Mouse (Mus musculus) kidney, embryonic 16.5 days (tissue): Measurements from ENCODE around the gene Cd19. TPM values are rescaled to one million over a fixed set of nuclear protein-coding genes. Genes with fewer than 3 reads are reported as not detected.

ENCODE experiments used
- ATAC-seq: fragments of 200-750 bp; cut with Nextera tagmentation; 2 replicates; pipeline ENCODE4 v1.8.0; 2017; ENCODE audit warnings: moderate TSS enrichment; ENCODE audit not compliant: low FRiP score, low TSS enrichment
- H3K27ac ChIP-seq: fragments of 300-500 bp; sonication (generic); 2 replicates; pipeline ENCODE4 v1.5.1; 2014; ENCODE audit warnings: low read length
- H3K27me3 ChIP-seq: fragments of 300-500 bp; sonication (generic); 2 replicates; pipeline ENCODE4 v1.6.1; 2014; ENCODE audit warnings: low read length, control low read depth, mixed read lengths; ENCODE audit not compliant: insufficient read depth
- H3K36me3 ChIP-seq: fragments of 300-500 bp; sonication (generic); 2 replicates; pipeline ENCODE4 v1.6.1; 2014; ENCODE audit warnings: low read length, control low read depth, mixed read lengths; ENCODE audit not compliant: insufficient read depth
- H3K4me1 ChIP-seq: fragments of 300-500 bp; sonication (generic); 2 replicates; pipeline ENCODE4 v1.6.1; 2014; ENCODE audit warnings: low read length, control low read depth, mixed read lengths; ENCODE audit not compliant: insufficient read depth
- H3K4me2 ChIP-seq: fragments of 300-500 bp; sonication (generic); replicated peaks from 2 replicates; pipeline ENCODE4 v1.6.1; 2014; ENCODE audit warnings: low read depth, low read length
- H3K4me3 ChIP-seq: fragments of 300-500 bp; sonication (generic); 2 replicates; pipeline ENCODE4 v1.5.1; 2014; ENCODE audit warnings: mild to moderate bottlenecking, low read length
- H3K9ac ChIP-seq: fragments of 300-500 bp; sonication (generic); replicated peaks from 2 replicates; pipeline ENCODE4 v1.6.1; 2014; ENCODE audit warnings: low read length
- H3K9me3 ChIP-seq: fragments of 300-500 bp; sonication (generic); 2 replicates; pipeline ENCODE4 v1.6.1; 2016; ENCODE audit warnings: low read length, control low read depth
- WGBS: fragments of 180-500 bp; shearing (Covaris S2); extraction: QIAGEN DNeasy Blood & Tissue Kit; methylation state at CpG from one replicate; pipeline ENCODE4 v1.1.7; 2014; 5-methylcytosine and 5-hydroxymethylcytosine counted together
- microRNA-seq: library from miRNA; unstranded; fragments of <30 nt; microRNA quantifications from one replicate; pipeline ENCODE4, GENCODE M21; 2016
- polyA plus RNA-seq: library from polyadenylated mRNA; unstranded; fragments of >200 nt; fragmentation: Nextera tagmentation; extraction: Ambion mirVana; gene quantifications from 2 replicates; pipeline ENCODE4 v1.2.1, GENCODE M21; 2015

Gene Cd19
- polyA plus RNA-seq, 1 experiment from 2014 or later: 0.09 TPM

DNA sequence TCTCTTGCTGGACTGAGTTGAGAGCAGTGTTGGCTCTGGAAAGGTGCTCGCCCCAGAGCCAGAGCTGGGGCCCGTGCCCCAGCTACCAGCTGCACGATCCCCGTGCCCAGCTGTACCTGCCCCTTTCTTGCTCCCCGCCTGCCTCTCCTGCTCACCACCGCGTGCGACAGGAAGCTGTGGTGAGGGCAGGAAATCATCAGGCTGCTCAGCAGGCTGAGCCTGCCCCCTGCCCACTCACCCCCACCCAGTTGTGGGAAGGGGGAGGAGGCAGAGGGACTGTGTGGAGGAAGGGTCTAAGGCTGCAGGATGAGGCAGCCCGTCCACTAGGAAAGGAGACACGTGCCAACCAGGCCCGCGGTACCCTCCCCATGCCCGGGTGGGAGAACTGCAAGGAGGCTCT lies 45.3 kb downstream of the Cd19 start, which contains the start of gene Lat:
Gene Lat, minus strand, starts transcription at position 178 of the 400 bp plus-strand sequence.
- H3K36me3 ChIP-seq: peaks cover 46% of the 10 kb centered on the region
- no peaks in the 10 kb centered on the region for H3K4me1 ChIP-seq
- 64% methylated on average over 13 of the region's 13 CpGs for WGBS
- no peak for ATAC-seq
- no peaks in the 10 kb centered on the region for H3K9me3 ChIP-seq
- H3K9ac ChIP-seq: no peak within 1 kb of the TSS
- no peak within 1 kb of the TSS for H3K27ac ChIP-seq
- no peak within 1 kb of the TSS for H3K4me3 ChIP-seq
- no peak within 1 kb of the TSS for H3K4me2 ChIP-seq
- H3K27me3 ChIP-seq: no peaks in the 10 kb centered on the region

DNA sequence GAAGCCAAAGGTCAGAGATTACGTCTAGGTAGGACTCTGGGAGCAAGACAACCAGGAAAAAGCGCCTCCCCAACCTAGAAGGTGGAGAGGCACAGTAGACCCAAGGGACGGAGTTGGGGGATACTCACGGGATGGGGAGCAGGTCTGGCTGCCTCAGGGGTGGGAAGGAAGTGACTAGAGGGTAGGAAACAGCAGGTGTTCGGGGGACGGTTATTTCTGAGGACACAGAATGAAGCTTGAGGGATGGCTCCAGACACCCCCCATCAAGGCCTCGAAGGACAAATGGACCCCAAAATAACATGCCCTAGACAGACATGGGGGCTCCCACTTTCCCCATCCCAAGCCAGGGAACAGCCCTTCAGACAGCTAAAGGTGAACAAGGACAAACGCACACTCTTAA lies 46.3 kb downstream of the Cd19 start:
- Histone ChIP-seq H3K4me2 (no peak overlapping the region), H3K27me3 (no peaks in the 10 kb centered on the region), H3K9ac (no peak overlapping the region), H3K4me3 (no peak overlapping the region), H3K4me1 (no peaks in the 10 kb centered on the region), H3K27ac (no peak overlapping the region), H3K9me3 (no peaks in the 10 kb centered on the region), H3K36me3 (peaks cover 40% of the 10 kb centered on the region)
- no peak for ATAC-seq
- 81% methylated on average over 8 of the region's 8 CpGs for WGBS

DNA sequence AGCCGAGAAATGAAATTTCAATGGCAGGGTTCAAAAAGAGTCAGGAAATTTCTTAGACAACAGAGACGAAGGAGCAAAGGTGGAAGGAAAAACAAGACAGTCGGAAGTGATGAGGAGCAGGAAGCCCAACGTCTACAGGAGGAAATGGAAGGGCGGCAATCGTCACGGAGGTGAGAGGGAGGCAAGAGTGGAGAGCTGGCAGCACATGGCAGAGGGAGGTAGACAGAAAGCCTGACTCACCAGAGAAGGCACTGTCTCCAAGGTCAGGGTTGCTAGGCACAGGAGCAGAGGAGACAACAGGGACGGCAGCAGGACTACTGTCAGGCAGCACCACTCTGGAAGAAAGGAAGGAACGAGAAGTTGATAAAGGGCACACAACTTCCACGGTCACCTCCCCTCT lies 47.1 kb downstream of the Cd19 start:
- peaks cover 35% of the 10 kb centered on the region for H3K36me3 ChIP-seq
- no peak for ATAC-seq
- no peak overlapping the region for H3K27ac ChIP-seq
- H3K9ac ChIP-seq: no peak overlapping the region
- no peak overlapping the region for H3K4me3 ChIP-seq
- H3K4me2 ChIP-seq: no peak overlapping the region
- WGBS: 87% methylated on average over 10 of the region's 10 CpGs
- no peaks in the 10 kb centered on the region for H3K4me1 ChIP-seq
- no peaks in the 10 kb centered on the region for H3K27me3 ChIP-seq
- no peaks in the 10 kb centered on the region for H3K9me3 ChIP-seq

DNA sequence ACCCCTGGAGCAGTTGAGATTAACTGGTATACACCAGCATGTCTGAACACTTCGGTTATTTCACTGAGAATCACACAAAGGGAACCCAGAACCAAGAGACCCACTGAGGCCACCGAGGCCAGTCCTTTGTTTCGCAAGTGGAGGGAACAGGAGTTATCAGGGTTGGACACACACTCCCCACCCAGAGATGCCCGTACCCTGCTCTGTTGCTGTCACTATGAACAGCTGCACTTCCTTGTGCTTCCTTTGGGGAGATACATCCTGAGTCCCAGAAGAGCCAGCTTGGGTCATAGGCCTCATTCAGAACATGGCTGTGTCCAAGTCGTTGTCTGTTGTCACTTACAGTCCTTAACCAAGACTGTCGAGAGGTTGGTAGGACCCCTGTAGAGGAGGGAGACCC lies 51.7 kb downstream of the Cd19 start:
- WGBS: 84% methylated on average over 6 of the region's 6 CpGs
- no peak overlapping the region for H3K4me3 ChIP-seq
- no peak overlapping the region for H3K27ac ChIP-seq
- 0 out of 2 replicates have a peak, but pooled peaks cover 4% of the 10 kb centered on the region for H3K36me3 ChIP-seq
- no peak overlapping the region for H3K4me2 ChIP-seq
- H3K4me1 ChIP-seq: no peaks in the 10 kb centered on the region
- no peaks in the 10 kb centered on the region for H3K9me3 ChIP-seq
- no peaks in the 10 kb centered on the region for H3K27me3 ChIP-seq
- no peak overlapping the region for H3K9ac ChIP-seq
- no peak for ATAC-seq

DNA sequence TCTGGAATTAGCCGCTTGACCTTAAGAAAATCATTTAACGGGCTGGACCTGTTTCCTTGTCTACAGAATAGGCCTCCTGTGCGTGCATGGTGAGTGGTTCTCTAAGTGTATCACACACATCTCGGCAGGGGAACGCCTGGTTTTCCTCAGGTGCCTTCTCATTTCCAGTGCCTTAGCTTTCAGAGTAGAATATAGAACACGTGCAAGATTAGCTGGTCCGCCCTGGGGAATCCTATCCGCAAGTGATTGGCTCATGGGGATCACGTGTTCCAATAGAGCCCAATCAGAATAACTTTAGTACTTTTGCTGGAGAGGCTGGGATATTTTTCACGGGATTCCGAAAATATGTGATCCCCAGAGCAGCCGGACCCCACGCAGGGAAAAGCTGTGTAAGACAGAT lies 55.6 kb downstream of the Cd19 start:
- no peaks in the 10 kb centered on the region for H3K4me1 ChIP-seq
- 69% methylated on average over 13 of the region's 13 CpGs for whole genome bisulfite sequencing
- no peaks in the 10 kb centered on the region for H3K9me3 ChIP-seq
- H3K36me3 ChIP-seq: no peaks in the 10 kb centered on the region
- no peak for ATAC-seq
- H3K9ac ChIP-seq: no peak overlapping the region
- H3K4me3 ChIP-seq: no peak overlapping the region
- no peak overlapping the region for H3K27ac ChIP-seq
- H3K27me3 ChIP-seq: no peaks in the 10 kb centered on the region
- H3K4me2 ChIP-seq: no peak overlapping the region

Small RNA genes lying within 50 kb of the gene (microRNA-seq; reads per million reads assigned to microRNA genes)
- gene Mir7058: not detected

Other genes starting within 250 kb of the Cd19 start
- gene Xpo6, start 214.4 kb downstream of the Cd19 start, polyA plus RNA-seq: 48.3 and 54.3 TPM in 2 replicates
- gene Sbk1, start 142.3 kb downstream of the Cd19 start, polyA plus RNA-seq: 25.9 and 29.7 TPM in 2 replicates
- 1.7 and 2.4 TPM in 2 replicates for gene Lat, start 45.3 kb downstream of the Cd19 start, polyA plus RNA-seq
- 78.0 and 78.9 TPM in 2 replicates for gene Spns1, start 37.4 kb downstream of the Cd19 start, polyA plus RNA-seq
- gene Nfatc2ip, start 18.2 kb downstream of the Cd19 start, polyA plus RNA-seq: 1.9 and 2.5 TPM in 2 replicates
- gene Rabep2, start 13.9 kb upstream of the Cd19 start, polyA plus RNA-seq: 36.2 and 39.0 TPM in 2 replicates
- gene Atp2a1, start 48.2 kb upstream of the Cd19 start, polyA plus RNA-seq: 7.1 and 7.8 TPM in 2 replicates
- gene Sh2b1, start 60.5 kb upstream of the Cd19 start, polyA plus RNA-seq: 62.5 and 66.5 TPM in 2 replicates
- gene Tufm, start 72.5 kb upstream of the Cd19 start, polyA plus RNA-seq: 177 and 196 TPM in 2 replicates
- 41.5 and 47.9 TPM in 2 replicates for gene Atxn2l, start 88.5 kb upstream of the Cd19 start, polyA plus RNA-seq
- gene Eif3c, start 151.5 kb upstream of the Cd19 start, polyA plus RNA-seq: 200 and 219 TPM in 2 replicates
- 0.96 and 1.1 TPM in 2 replicates for gene Apobr, start 170.1 kb upstream of the Cd19 start, polyA plus RNA-seq
- 39.3 and 41.3 TPM in 2 replicates for gene Cln3, start 170.9 kb upstream of the Cd19 start, polyA plus RNA-seq
- not detected in 2 replicates for gene Il27, start 180.1 kb upstream of the Cd19 start, polyA plus RNA-seq
- 6.8 and 9.5 TPM in 2 replicates for gene Nupr1, start 216.0 kb upstream of the Cd19 start, polyA plus RNA-seq
- gene Sgf29, start 234.4 kb upstream of the Cd19 start, polyA plus RNA-seq: 50.7 and 57.2 TPM in 2 replicates